Mouse (Mus musculus): ENCODE data around the gene Pnlip. TPM values are rescaled to one million over a fixed set of nuclear protein-coding genes. Genes with fewer than 3 reads are reported as not detected.

The Pnlip gene
- polyA plus RNA-seq (2016; fragmentation: Nextera tagmentation; extraction: Ambion mirVana), result not detected in 2 replicates

GRCm38 (mm10) chr19:58652198-58652597 is at the start of gene Pnlip:
Pnlip (plus strand) TSS chr19:58652498.
- H3K9ac ChIP-seq, result no peak within 1 kb of the TSS
- no peak for ATAC-seq (ENCODE audit: low FRiP score)
- 83% methylated on average over 5 of the region's 5 CpGs for WGBS
- H3K27ac ChIP-seq, result no peak within 1 kb of the TSS
- H3K36me3 ChIP-seq (replicated peaks), result no peaks in the 10 kb centered on the region
- no peaks in the 10 kb centered on the region for H3K27me3 ChIP-seq
- no peaks in the 10 kb centered on the region for H3K9me3 ChIP-seq
- no peak within 1 kb of the TSS for H3K4me2 ChIP-seq
- no peak within 1 kb of the TSS for H3K4me3 ChIP-seq (replicated peaks)
- H3K4me1 ChIP-seq, result no peaks in the 10 kb centered on the region

GRCm38 (mm10) chr19:58609716-58610115 is 42.6 kb upstream of the Pnlip start:
- no peak overlapping the region for H3K9ac ChIP-seq
- H3K36me3 ChIP-seq (replicated peaks), result no peaks in the 10 kb centered on the region

GRCm38 (mm10) chr19:58612745-58613144 is 39.6 kb upstream of the Pnlip start:
- no peaks in the 10 kb centered on the region for H3K9me3 ChIP-seq
- no peaks in the 10 kb centered on the region for H3K27me3 ChIP-seq
- H3K4me3 ChIP-seq (replicated peaks), result no peak overlapping the region
- no peaks in the 10 kb centered on the region for H3K4me1 ChIP-seq
- H3K36me3 ChIP-seq (replicated peaks), result no peaks in the 10 kb centered on the region
- H3K9ac ChIP-seq, result no peak overlapping the region
- H3K27ac ChIP-seq, result no peak overlapping the region
- no peak overlapping the region for H3K4me2 ChIP-seq
- no peak for ATAC-seq (ENCODE audit: low FRiP score)
- WGBS, result 82% methylated on average over 3 of the region's 3 CpGs

More at GRCm38 (mm10) chr19:58609716-58610115, 42.6 kb upstream of the Pnlip start:
- H3K4me1 ChIP-seq, result no peaks in the 10 kb centered on the region
- no peak overlapping the region for H3K4me3 ChIP-seq (replicated peaks)
- H3K27ac ChIP-seq, result no peak overlapping the region
- WGBS, result 73% methylated on average over 1 of the region's 1 CpGs
- no peaks in the 10 kb centered on the region for H3K9me3 ChIP-seq
- H3K4me2 ChIP-seq, result no peak overlapping the region
- H3K27me3 ChIP-seq, result no peaks in the 10 kb centered on the region
- no peak for ATAC-seq (ENCODE audit: low FRiP score)

GRCm38 (mm10) chr19:58616606-58617005 is 35.7 kb upstream of the Pnlip start:
- H3K9me3 ChIP-seq, result no peaks in the 10 kb centered on the region
- H3K27ac ChIP-seq, result no peak overlapping the region
- H3K4me2 ChIP-seq, result no peak overlapping the region
- H3K9ac ChIP-seq, result no peak overlapping the region
- WGBS, result 87% methylated on average over 7 of the region's 7 CpGs
- no peaks in the 10 kb centered on the region for H3K27me3 ChIP-seq
- no peaks in the 10 kb centered on the region for H3K4me1 ChIP-seq
- ATAC-seq (ENCODE audit: low FRiP score), result no peak
- H3K36me3 ChIP-seq (replicated peaks), result no peaks in the 10 kb centered on the region
- H3K4me3 ChIP-seq (replicated peaks), result no peak overlapping the region

- no peak overlapping the region for H3K9ac ChIP-seq
- H3K4me2 ChIP-seq, result no peak overlapping the region
- H3K27me3 ChIP-seq, result no peaks in the 10 kb centered on the region
- H3K9me3 ChIP-seq, result no peaks in the 10 kb centered on the region
- H3K27ac ChIP-seq, result no peak overlapping the region
- no peak overlapping the region for H3K4me3 ChIP-seq (replicated peaks)
- no peaks in the 10 kb centered on the region for H3K36me3 ChIP-seq (replicated peaks)
- no peaks in the 10 kb centered on the region for H3K4me1 ChIP-seq
- 97% methylated on average over 3 of the region's 3 CpGs for WGBS
- ATAC-seq (ENCODE audit: low FRiP score), result no peak
Observed at GRCm38 (mm10) chr19:58620661-58621060, 31.6 kb upstream of the Pnlip start.

GRCm38 (mm10) chr19:58621646-58622045 is 30.7 kb upstream of the Pnlip start:
- WGBS, result 71% methylated on average over 1 of the region's 1 CpGs
- Histone ChIP-seq H3K27me3 (no peaks in the 10 kb centered on the region), H3K27ac (no peak overlapping the region), H3K9me3 (no peaks in the 10 kb centered on the region), H3K9ac (no peak overlapping the region), H3K36me3 (replicated peaks) (no peaks in the 10 kb centered on the region), H3K4me3 (replicated peaks) (no peak overlapping the region), H3K4me1 (no peaks in the 10 kb centered on the region), H3K4me2 (no peak overlapping the region)
- no peak for ATAC-seq (ENCODE audit: low FRiP score)

GRCm38 (mm10) chr19:58624799-58625198 is 27.5 kb upstream of the Pnlip start:
- Histone ChIP-seq H3K9me3 (no peaks in the 10 kb centered on the region), H3K27ac (no peak overlapping the region), H3K4me1 (0 out of 2 replicates have a peak, but pooled peaks cover 4% of the 10 kb centered on the region), H3K4me3 (replicated peaks) (no peak overlapping the region), H3K27me3 (no peaks in the 10 kb centered on the region), H3K9ac (no peak overlapping the region), H3K36me3 (replicated peaks) (no peaks in the 10 kb centered on the region), H3K4me2 (no peak overlapping the region)
- ATAC-seq (ENCODE audit: low FRiP score), result no peak
- WGBS, result 88% methylated on average over 4 of the region's 4 CpGs

GRCm38 (mm10) chr19:58625254-58625947 is 26.9 kb upstream of the Pnlip start:
- no peak for ATAC-seq (ENCODE audit: low FRiP score)
- H3K4me2 ChIP-seq, result no peak overlapping the region
- H3K4me3 ChIP-seq (replicated peaks), result no peak overlapping the region
- no peaks in the 10 kb centered on the region for H3K36me3 ChIP-seq (replicated peaks)
- no peaks in the 10 kb centered on the region for H3K9me3 ChIP-seq
- H3K27ac ChIP-seq, result no peak overlapping the region
- 0 out of 2 replicates have a peak, but pooled peaks cover 4% of the 10 kb centered on the region for H3K4me1 ChIP-seq
- 91% methylated on average over 9 of the region's 9 CpGs for WGBS
- no peak overlapping the region for H3K9ac ChIP-seq
- H3K27me3 ChIP-seq, result no peaks in the 10 kb centered on the region

- H3K36me3 ChIP-seq (replicated peaks), result no peaks in the 10 kb centered on the region
- no peak overlapping the region for H3K4me3 ChIP-seq (replicated peaks)
- no peaks in the 10 kb centered on the region for H3K27me3 ChIP-seq
- 0 out of 2 replicates have a peak, but pooled peaks cover 4% of the 10 kb centered on the region for H3K4me1 ChIP-seq
- 40% methylated on average over 22 of the region's 22 CpGs for WGBS
- H3K4me2 ChIP-seq, result no peak overlapping the region
- no peaks in the 10 kb centered on the region for H3K9me3 ChIP-seq
- 0 out of 2 replicates have a peak overlapping the region, but pooled peaks have one; percentile 12 for H3K9ac ChIP-seq
- no peak for ATAC-seq (ENCODE audit: low FRiP score)
- no peak overlapping the region for H3K27ac ChIP-seq
Observed at GRCm38 (mm10) chr19:58627406-58628337, 24.6 kb upstream of the Pnlip start.

- Histone ChIP-seq H3K4me1 (0 out of 2 replicates have a peak, but pooled peaks cover 4% of the 10 kb centered on the region), H3K9ac (no peak overlapping the region), H3K4me2 (no peak overlapping the region), H3K27me3 (no peaks in the 10 kb centered on the region), H3K4me3 (replicated peaks) (no peak overlapping the region), H3K27ac (no peak overlapping the region), H3K36me3 (replicated peaks) (no peaks in the 10 kb centered on the region), H3K9me3 (no peaks in the 10 kb centered on the region)
- WGBS, result 91% methylated on average over 3 of the region's 3 CpGs
- no peak for ATAC-seq (ENCODE audit: low FRiP score)
Observed at GRCm38 (mm10) chr19:58629351-58629773, 22.9 kb upstream of the Pnlip start.

- Histone ChIP-seq H3K9me3 (no peaks in the 10 kb centered on the region), H3K4me1 (no peaks in the 10 kb centered on the region), H3K27me3 (no peaks in the 10 kb centered on the region), H3K36me3 (replicated peaks) (no peaks in the 10 kb centered on the region), H3K9ac (no peak overlapping the region), H3K27ac (no peak overlapping the region), H3K4me3 (replicated peaks) (no peak overlapping the region), H3K4me2 (no peak overlapping the region)
- ATAC-seq (ENCODE audit: low FRiP score), result no peak
- 80% methylated on average over 5 of the region's 5 CpGs for WGBS
Observed at GRCm38 (mm10) chr19:58650036-58650435, 2.3 kb upstream of the Pnlip start.

GRCm38 (mm10) chr19:58662098-58662497 is 9.8 kb downstream of the Pnlip start:
- Histone ChIP-seq H3K27ac (no peak overlapping the region), H3K9me3 (no peaks in the 10 kb centered on the region), H3K4me3 (replicated peaks) (no peak overlapping the region), H3K36me3 (replicated peaks) (no peaks in the 10 kb centered on the region), H3K27me3 (no peaks in the 10 kb centered on the region), H3K4me2 (no peak overlapping the region), H3K4me1 (no peaks in the 10 kb centered on the region), H3K9ac (no peak overlapping the region)
- no peak for ATAC-seq (ENCODE audit: low FRiP score)
- WGBS, result 56% methylated on average over 4 of the region's 4 CpGs
